Mouse (Mus musculus) forebrain, embryonic 12.5 days (tissue): ENCODE data around the gene Rpap2. TPM values are rescaled to one million over a fixed set of nuclear protein-coding genes. Genes with fewer than 3 reads are reported as not detected.
A peak's percentile ranks its signal among the peaks of the same experiment; 100 is the strongest.

Source experiments
- ATAC-seq: fragments of 200-750 bp; cut with Nextera tagmentation; 2 replicates; pipeline ENCODE4 v1.8.0; 2017; ENCODE audit warnings: moderate TSS enrichment; ENCODE audit not compliant: low FRiP score
- H3K27ac ChIP-seq: fragments of 300-500 bp; sonication (generic); 2 replicates; pipeline ENCODE4 v1.5.1; 2016; ENCODE audit warnings: mild to moderate bottlenecking
- H3K27me3 ChIP-seq: fragments of 300-500 bp; sonication (generic); 2 replicates; pipeline ENCODE4 v1.6.1; 2016; ENCODE audit warnings: mild to moderate bottlenecking
- H3K36me3 ChIP-seq: fragments of 300-500 bp; sonication (generic); replicated peaks from 2 replicates; pipeline ENCODE4 v1.6.1; 2016; ENCODE audit warnings: mild to moderate bottlenecking
- H3K4me1 ChIP-seq: fragments of 300-500 bp; sonication (generic); 2 replicates; pipeline ENCODE4 v1.6.1; 2016
- H3K4me2 ChIP-seq: fragments of 300-500 bp; sonication (generic); 2 replicates; pipeline ENCODE4 v1.6.1; 2016; ENCODE audit warnings: mild to moderate bottlenecking, moderate library complexity
- H3K4me3 ChIP-seq: fragments of 300-500 bp; sonication (generic); replicated peaks from 2 replicates; pipeline ENCODE4 v1.5.1; 2016; ENCODE audit warnings: mild to moderate bottlenecking
- H3K9ac ChIP-seq: fragments of 300-500 bp; sonication (generic); 2 replicates; pipeline ENCODE4 v1.6.1; 2016; ENCODE audit warnings: mild to moderate bottlenecking
- H3K9me3 ChIP-seq: fragments of 300-500 bp; sonication (generic); 2 replicates; pipeline ENCODE4 v1.6.1; 2016
- WGBS: fragments of 180-500 bp; shearing (Covaris S2); methylation state at CpG from one replicate; pipeline ENCODE4 v1.1.7; 2016; 5-methylcytosine and 5-hydroxymethylcytosine counted together
- polyA plus RNA-seq: library from polyadenylated mRNA; unstranded; fragments of >200 nt; fragmentation: Nextera tagmentation; extraction: Ambion mirVana; gene quantifications from 2 replicates; pipeline ENCODE4 v1.2.1, GENCODE M21; 2016

The Rpap2 gene
- polyA plus RNA-seq, result 18.2 and 20.9 TPM in 2 replicates

- H3K4me1 ChIP-seq, result peaks cover 10% of the 10 kb centered on the region; the same call in 1 of the 2 replicates
Measured at GRCm38 (mm10) chr5:107597301-107598077, at the start of gene Rpap2, which contains the start of gene Glmn. TSS of gene Rpap2 (plus strand) at chr5:107597373. TSS of gene Glmn (minus strand) at chr5:107597888.

GRCm38 (mm10) chr5:107547955-107548354, 49.2 kb upstream of the Rpap2 start:
- Histone ChIP-seq H3K9me3 (no peaks in the 10 kb centered on the region), H3K4me2 (no peak overlapping the region), H3K9ac (no peak overlapping the region), H3K4me1 (no peaks in the 10 kb centered on the region), H3K27ac (no peak overlapping the region), H3K27me3 (no peaks in the 10 kb centered on the region), H3K36me3 (peaks cover 18% of the 10 kb centered on the region; the same call in 1 of the 2 replicates), H3K4me3 (no peak overlapping the region)
- ATAC-seq, result no peak
- 88% methylated on average over 3 of the region's 3 CpGs for WGBS

More at GRCm38 (mm10) chr5:107597301-107598077, at the start of gene Rpap2, which contains the start of gene Glmn:
- peak; percentile 96 for ATAC-seq
- no peaks in the 10 kb centered on the region for H3K27me3 ChIP-seq
- H3K4me3 ChIP-seq, result peak within 1 kb of the TSS; percentile 74
- WGBS, result under 1% methylated on average over 46 of the region's 64 CpGs
- H3K9ac ChIP-seq, result peak within 1 kb of the TSS; percentile 70
- peaks cover 12% of the 10 kb centered on the region for H3K36me3 ChIP-seq
- no peaks in the 10 kb centered on the region for H3K9me3 ChIP-seq
- H3K4me2 ChIP-seq, result peak within 1 kb of the TSS; percentile 69
- H3K27ac ChIP-seq, result peak within 1 kb of the TSS; percentile 77

DNA sequence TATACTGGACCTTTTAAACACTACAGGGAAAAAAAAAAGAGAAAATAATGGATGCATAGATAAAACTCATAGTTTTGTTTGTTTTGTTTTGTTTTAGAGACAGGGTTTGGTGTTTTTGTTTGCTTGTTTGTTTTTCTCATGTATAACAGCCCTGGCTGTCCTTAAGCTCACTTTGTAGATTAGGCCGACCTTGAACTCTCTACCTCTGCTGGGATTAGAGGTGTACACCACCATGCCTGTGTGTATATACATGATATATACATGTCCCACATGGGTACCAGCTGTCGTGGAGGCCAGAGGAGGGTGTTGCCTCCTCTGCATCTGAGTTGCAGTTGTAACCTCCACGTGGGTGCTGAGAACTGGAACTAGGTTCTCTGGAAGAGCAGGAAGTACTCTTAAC, 48.7 kb upstream of the Rpap2 start:
- no peaks in the 10 kb centered on the region for H3K27me3 ChIP-seq
- ATAC-seq, result no peak
- peaks cover 18% of the 10 kb centered on the region; the same call in 1 of the 2 replicates for H3K36me3 ChIP-seq
- H3K9ac ChIP-seq, result no peak overlapping the region
- no peaks in the 10 kb centered on the region for H3K4me1 ChIP-seq
- H3K4me3 ChIP-seq, result no peak overlapping the region
- no peak overlapping the region for H3K27ac ChIP-seq
- H3K4me2 ChIP-seq, result no peak overlapping the region
- WGBS, result 93% methylated on average over 3 of the region's 3 CpGs
- H3K9me3 ChIP-seq, result no peaks in the 10 kb centered on the region

DNA sequence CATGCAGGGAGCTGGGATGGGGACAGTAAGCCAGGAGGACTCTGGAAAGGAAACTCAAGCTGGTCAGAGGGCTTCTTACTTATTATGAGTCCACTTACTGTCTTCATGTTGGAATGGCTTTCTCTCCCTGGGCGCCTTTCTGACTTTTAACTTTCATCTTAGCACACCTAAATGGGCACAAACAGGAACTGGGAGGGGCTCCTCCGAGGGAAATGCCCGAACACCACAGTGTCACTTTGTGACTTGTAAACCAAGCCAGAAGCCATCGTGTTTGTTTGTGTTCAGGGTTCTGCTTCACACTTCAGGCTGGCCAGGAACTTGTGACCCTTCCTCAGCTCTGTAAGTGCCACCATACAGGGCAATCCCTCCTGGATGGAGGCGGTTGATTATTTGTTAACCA, 42.8 kb upstream of the Rpap2 start:
- Histone ChIP-seq H3K4me1 (no peaks in the 10 kb centered on the region), H3K9ac (no peak overlapping the region), H3K4me2 (no peak overlapping the region), H3K27me3 (no peaks in the 10 kb centered on the region), H3K27ac (no peak overlapping the region), H3K36me3 (peaks cover 30% of the 10 kb centered on the region), H3K4me3 (no peak overlapping the region), H3K9me3 (no peaks in the 10 kb centered on the region)
- WGBS, result 93% methylated on average over 5 of the region's 5 CpGs
- ATAC-seq, result no peak

- Histone ChIP-seq H3K4me1 (no peaks in the 10 kb centered on the region), H3K27me3 (no peaks in the 10 kb centered on the region), H3K9me3 (no peaks in the 10 kb centered on the region), H3K4me2 (no peak overlapping the region), H3K9ac (no peak overlapping the region), H3K36me3 (peaks cover 30% of the 10 kb centered on the region; the same call in 1 of the 2 replicates), H3K4me3 (no peak overlapping the region), H3K27ac (no peak overlapping the region)
- no peak for ATAC-seq
- 89% methylated on average over 3 of the region's 3 CpGs for WGBS
Measured at GRCm38 (mm10) chr5:107556969-107557368, 40.2 kb upstream of the Rpap2 start.

GRCm38 (mm10) chr5:107569148-107569547, 28.0 kb upstream of the Rpap2 start:
- H3K36me3 ChIP-seq, result peaks cover 39% of the 10 kb centered on the region
- no peaks in the 10 kb centered on the region for H3K4me1 ChIP-seq
- H3K9me3 ChIP-seq, result no peaks in the 10 kb centered on the region
- WGBS, result 91% methylated on average over 9 of the region's 9 CpGs
- no peaks in the 10 kb centered on the region for H3K27me3 ChIP-seq
- no peak for ATAC-seq
- no peak overlapping the region for H3K27ac ChIP-seq
- no peak overlapping the region for H3K9ac ChIP-seq
- no peak overlapping the region for H3K4me2 ChIP-seq
- H3K4me3 ChIP-seq, result no peak overlapping the region

DNA sequence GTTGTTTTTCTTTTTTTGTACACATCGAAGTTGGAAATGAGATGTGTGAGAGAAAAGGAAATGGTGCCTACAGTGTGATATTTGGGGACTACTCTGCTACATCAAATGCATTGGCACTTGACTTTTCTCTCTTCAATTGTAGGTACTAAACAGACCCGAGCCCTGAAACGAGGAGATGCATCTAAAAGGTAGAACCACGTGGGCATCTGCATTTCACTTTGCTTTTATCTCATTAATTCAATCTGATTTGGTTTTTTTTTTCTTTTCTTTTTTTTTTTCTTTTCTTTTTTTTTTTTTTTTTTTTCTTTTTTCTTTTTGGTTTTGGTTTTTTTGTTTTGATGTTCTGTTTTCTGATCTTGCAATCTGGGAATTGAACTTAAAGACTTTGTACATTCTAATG, 1.2 kb downstream of the Rpap2 start:
- H3K27ac ChIP-seq, result no peak overlapping the region
- H3K9ac ChIP-seq, result peak overlapping the region; percentile 70

DNA sequence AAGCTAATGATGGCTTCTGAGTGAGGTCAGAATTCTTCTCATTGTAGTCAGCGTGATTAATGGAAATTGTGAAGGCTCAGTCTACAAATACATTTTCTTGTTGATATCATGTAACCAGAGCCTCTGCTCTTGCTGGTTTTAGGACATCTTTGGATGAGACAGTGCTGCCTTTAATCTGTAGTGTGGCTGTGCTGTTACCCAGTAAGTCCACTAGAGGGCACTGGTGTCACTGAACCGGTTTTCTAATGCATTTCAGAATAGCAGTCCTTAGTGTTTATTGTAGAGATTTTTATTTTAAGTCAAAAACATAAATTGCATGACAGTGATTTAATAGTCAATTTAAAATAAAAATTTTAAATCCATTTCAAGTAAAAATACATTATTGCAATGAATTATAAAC, 14.1 kb downstream of the Rpap2 start:
- Histone ChIP-seq H3K4me2 (no peak overlapping the region), H3K9me3 (no peaks in the 10 kb centered on the region), H3K36me3 (peaks cover 9% of the 10 kb centered on the region; the same call in 1 of the 2 replicates), H3K27me3 (no peaks in the 10 kb centered on the region), H3K4me3 (no peak overlapping the region), H3K9ac (no peak overlapping the region), H3K27ac (no peak overlapping the region), H3K4me1 (no peaks in the 10 kb centered on the region)
- ATAC-seq, result 0 out of 2 replicates have a peak, but pooled peaks have one; percentile 36
- WGBS, result 3% methylated on average over 2 of the region's 2 CpGs

More for the DNA sequence above, 1.2 kb downstream of the Rpap2 start:
- Histone ChIP-seq H3K36me3 (peaks cover 17% of the 10 kb centered on the region), H3K4me1 (peaks cover 10% of the 10 kb centered on the region; the same call in 1 of the 2 replicates), H3K4me2 (peak overlapping the region; percentile 69), H3K4me3 (peak overlapping the region; percentile 74), H3K9me3 (no peaks in the 10 kb centered on the region), H3K27me3 (no peaks in the 10 kb centered on the region)
- no peak for ATAC-seq
- 20% methylated on average over 4 of the region's 4 CpGs for WGBS

GRCm38 (mm10) chr5:107617986-107618385, 20.8 kb downstream of the Rpap2 start:
- Histone ChIP-seq H3K27me3 (no peaks in the 10 kb centered on the region), H3K4me1 (no peaks in the 10 kb centered on the region), H3K9me3 (no peaks in the 10 kb centered on the region), H3K27ac (no peak overlapping the region), H3K4me3 (no peak overlapping the region), H3K4me2 (no peak overlapping the region), H3K9ac (no peak overlapping the region), H3K36me3 (peaks cover 29% of the 10 kb centered on the region)
- no peak for ATAC-seq
- 84% methylated on average over 6 of the region's 6 CpGs for WGBS

DNA sequence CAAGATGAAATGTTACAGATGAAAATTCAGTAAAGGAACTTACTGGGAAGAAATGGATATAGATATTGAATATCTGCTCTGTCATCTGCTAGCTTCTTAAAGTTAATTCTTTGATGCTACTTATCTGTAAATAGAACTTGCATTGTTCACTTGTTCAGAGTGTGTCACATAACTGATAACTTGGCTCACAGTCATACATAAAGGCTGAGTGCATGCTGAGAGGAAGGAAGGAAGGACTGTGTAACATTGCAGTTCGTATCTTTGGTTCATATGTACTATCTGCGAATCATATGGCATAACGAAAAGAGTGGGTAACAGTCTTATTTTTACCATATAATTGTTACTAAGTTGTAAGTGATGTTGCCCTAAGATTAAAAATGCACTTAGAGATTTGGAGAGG, 24.2 kb downstream of the Rpap2 start:
- ATAC-seq, result no peak
- WGBS, result 92% methylated on average over 3 of the region's 3 CpGs
- H3K27ac ChIP-seq, result no peak overlapping the region
- no peak overlapping the region for H3K4me2 ChIP-seq
- H3K36me3 ChIP-seq, result peaks cover 32% of the 10 kb centered on the region
- H3K4me1 ChIP-seq, result no peaks in the 10 kb centered on the region
- H3K9me3 ChIP-seq, result no peaks in the 10 kb centered on the region
- H3K9ac ChIP-seq, result no peak overlapping the region
- H3K4me3 ChIP-seq, result no peak overlapping the region
- H3K27me3 ChIP-seq, result no peaks in the 10 kb centered on the region

- Histone ChIP-seq H3K4me3 (no peak overlapping the region), H3K9me3 (no peaks in the 10 kb centered on the region), H3K4me2 (no peak overlapping the region), H3K9ac (no peak overlapping the region), H3K27ac (no peak overlapping the region), H3K4me1 (no peaks in the 10 kb centered on the region), H3K36me3 (peaks cover 3% of the 10 kb centered on the region; the same call in 1 of the 2 replicates), H3K27me3 (no peaks in the 10 kb centered on the region)
- ATAC-seq, result no peak
- WGBS, result 85% methylated on average over 4 of the region's 4 CpGs
Measured at GRCm38 (mm10) chr5:107633651-107634050, 36.5 kb downstream of the Rpap2 start.

DNA sequence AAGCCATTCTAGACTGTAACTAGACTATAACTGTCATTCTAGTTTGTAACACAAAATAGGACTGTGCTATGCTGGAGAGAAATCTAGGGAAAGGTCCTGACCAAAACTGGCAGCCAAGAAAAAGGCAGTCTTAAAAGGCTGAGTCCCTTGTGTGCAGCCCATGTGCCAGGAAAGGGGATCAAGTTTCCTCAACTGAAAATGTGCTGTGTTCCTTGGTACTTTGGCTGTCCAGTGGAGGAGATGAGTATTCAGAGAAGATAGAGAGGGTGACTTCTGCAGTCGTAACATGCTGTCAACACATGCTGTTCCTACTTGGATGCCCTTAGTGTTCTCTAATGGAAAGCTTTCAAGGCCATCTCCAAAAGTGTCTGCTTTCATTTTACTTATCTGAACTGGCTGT, 39.9 kb downstream of the Rpap2 start:
- WGBS, result 74% methylated on average over 1 of the region's 1 CpGs
- Histone ChIP-seq H3K27me3 (no peaks in the 10 kb centered on the region), H3K4me2 (no peak overlapping the region), H3K36me3 (no peaks in the 10 kb centered on the region; the same call in 1 of the 2 replicates), H3K9ac (no peak overlapping the region), H3K9me3 (no peaks in the 10 kb centered on the region), H3K4me1 (no peaks in the 10 kb centered on the region), H3K27ac (no peak overlapping the region), H3K4me3 (no peak overlapping the region)
- no peak for ATAC-seq

DNA sequence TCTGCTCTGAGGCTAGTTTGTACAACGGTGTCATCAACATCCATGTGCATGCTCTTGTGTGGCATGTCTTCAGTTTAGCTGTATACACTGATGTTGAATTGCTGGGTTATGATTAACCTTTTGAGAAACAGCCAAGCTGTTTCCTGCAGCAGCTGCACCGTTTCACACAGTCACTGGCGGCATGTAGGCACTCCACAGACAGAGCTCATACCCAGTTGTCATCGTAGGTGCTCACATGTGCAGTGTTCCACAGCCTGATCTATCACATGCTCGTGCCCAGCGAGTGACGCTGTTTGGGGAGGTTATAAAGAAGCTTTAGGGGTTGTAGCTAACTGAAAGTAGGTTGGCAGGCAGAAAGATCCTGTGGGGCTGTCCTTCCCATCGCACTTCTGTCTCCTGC, 41.2 kb downstream of the Rpap2 start:
- H3K36me3 ChIP-seq, result no peaks in the 10 kb centered on the region; the same call in 1 of the 2 replicates
- H3K27me3 ChIP-seq, result no peaks in the 10 kb centered on the region
- no peak overlapping the region for H3K4me2 ChIP-seq
- no peak overlapping the region for H3K9ac ChIP-seq
- 89% methylated on average over 8 of the region's 8 CpGs for WGBS
- no peak overlapping the region for H3K4me3 ChIP-seq
- no peak for ATAC-seq
- H3K9me3 ChIP-seq, result no peaks in the 10 kb centered on the region
- no peak overlapping the region for H3K27ac ChIP-seq
- H3K4me1 ChIP-seq, result no peaks in the 10 kb centered on the region
